Mouse (Mus musculus): Measurements from ENCODE around the gene Lpar3.

DNA sequence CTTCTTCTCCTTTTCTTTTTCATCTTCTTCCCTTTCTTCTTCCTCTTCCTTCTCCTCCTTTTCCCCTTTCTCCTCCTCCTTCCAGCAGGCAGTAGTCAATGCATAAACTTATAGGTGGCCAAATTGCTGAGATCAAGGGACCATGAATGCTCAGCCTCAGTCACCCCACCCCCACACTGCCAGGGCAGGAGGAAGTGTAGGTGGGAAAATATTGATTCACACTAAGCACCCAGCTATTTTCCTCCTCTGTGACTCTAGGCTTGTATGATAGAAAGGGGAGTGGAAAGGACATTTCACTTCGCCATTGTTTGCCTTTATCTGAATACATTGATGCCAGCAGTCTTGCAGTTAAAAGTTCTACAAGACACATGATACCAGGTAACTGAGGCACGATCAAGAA lies 13.3 kb upstream of the Lpar3 start:
- no peak for TF ChIP-seq CTCF (IDR thresholded peaks at IDR 0.05; ENCODE audit: control insufficient read depth, insufficient read depth, low read length)
- no peak for TF ChIP-seq POLR2A (IDR thresholded peaks at IDR 0.05; ENCODE audit: borderline replicate concordance, control insufficient read depth, low read depth, low read length)
